Mouse (Mus musculus) intestine, embryonic 14.5 days (tissue): ENCODE data around the gene 6430628N08Rik. TPM values are rescaled to one million over a fixed set of nuclear protein-coding genes. Genes with fewer than 3 reads are reported as not detected.

Experiments
- ATAC-seq: fragments of 200-750 bp; cut with Nextera tagmentation; replicated peaks from 2 replicates; pipeline ENCODE4 v1.8.0; 2017; ENCODE audit warnings: low read depth, moderate number of reproducible peaks, moderate TSS enrichment, moderate library complexity; ENCODE audit not compliant: low FRiP score, low TSS enrichment
- DNase-seq: peaks from one replicate; pipeline ENCODE4 v3.0.0-alpha.2; 2018; ENCODE audit warnings: low spot score
- H3K27ac ChIP-seq: fragments of 300-500 bp; sonication (generic); 2 replicates; pipeline ENCODE4 v1.5.1; 2014; ENCODE audit warnings: low read depth, mild to moderate bottlenecking, control low read depth
- H3K27me3 ChIP-seq: fragments of 300-500 bp; sonication (generic); replicated peaks from 2 replicates; pipeline ENCODE4 v1.6.1; 2014; ENCODE audit warnings: low read length, control low read depth; ENCODE audit not compliant: control insufficient read depth, insufficient read depth
- H3K36me3 ChIP-seq: fragments of 300-500 bp; sonication (generic); 2 replicates; pipeline ENCODE4 v1.6.1; 2014; ENCODE audit warnings: low read length, control low read depth; ENCODE audit not compliant: control insufficient read depth, insufficient read depth
- H3K4me1 ChIP-seq: fragments of 300-500 bp; sonication (generic); replicated peaks from 2 replicates; pipeline ENCODE4 v1.6.1; 2014; ENCODE audit warnings: low read length, control low read depth, mixed read lengths; ENCODE audit not compliant: control insufficient read depth, insufficient read depth
- H3K4me2 ChIP-seq: fragments of 300-500 bp; sonication (generic); 2 replicates; pipeline ENCODE4 v1.6.1; 2014; ENCODE audit warnings: low read length
- H3K4me3 ChIP-seq: fragments of 300-500 bp; sonication (generic); 2 replicates; pipeline ENCODE4 v1.5.1; 2014; ENCODE audit warnings: low read depth, low read length, control low read depth, mixed read lengths
- H3K9ac ChIP-seq: fragments of 300-500 bp; sonication (generic); 2 replicates; pipeline ENCODE4 v1.6.1; 2014; ENCODE audit warnings: mild to moderate bottlenecking, low read length
- H3K9me3 ChIP-seq: fragments of 300-500 bp; sonication (generic); 2 replicates; pipeline ENCODE4 v1.6.1; 2016; ENCODE audit warnings: low read length, control low read depth; ENCODE audit not compliant: control insufficient read depth
- WGBS: fragments of 180-500 bp; shearing (Covaris S2); extraction: QIAGEN DNeasy Blood & Tissue Kit; methylation state at CpG from one replicate; pipeline ENCODE4 v1.1.7; 2014; 5-methylcytosine and 5-hydroxymethylcytosine counted together
- polyA plus RNA-seq: library from polyadenylated mRNA; unstranded; fragments of >200 nt; fragmentation: Nextera tagmentation; extraction: Ambion mirVana; gene quantifications from 2 replicates; pipeline ENCODE4 v1.2.1, GENCODE M21; 2014

The 6430628N08Rik gene
- polyA plus RNA-seq, 1 experiment from 2014 or later = not detected

- H3K9me3 ChIP-seq = no peaks in the 10 kb centered on the region
- H3K4me2 ChIP-seq = peak within 1 kb of the TSS; percentile 44
- H3K27ac ChIP-seq = no peak within 1 kb of the TSS
- ATAC-seq (no peak), DNase-seq (peak; percentile 83)
- H3K4me1 ChIP-seq = peaks cover 3% of the 10 kb centered on the region
- no peak within 1 kb of the TSS for H3K9ac ChIP-seq
- H3K27me3 ChIP-seq = peaks cover 99% of the 10 kb centered on the region
- WGBS = under 1% methylated on average over 71 of the region's 71 CpGs
- peak within 1 kb of the TSS; percentile 21 for H3K4me3 ChIP-seq
- no peaks in the 10 kb centered on the region for H3K36me3 ChIP-seq
Observed at GRCm38 (mm10) chr4:115939295-115940102, 49.0 kb downstream of the 6430628N08Rik start, which contains the start of gene Dmbx1. Gene Dmbx1 (minus strand): TSS chr4:115939926.

DNA sequence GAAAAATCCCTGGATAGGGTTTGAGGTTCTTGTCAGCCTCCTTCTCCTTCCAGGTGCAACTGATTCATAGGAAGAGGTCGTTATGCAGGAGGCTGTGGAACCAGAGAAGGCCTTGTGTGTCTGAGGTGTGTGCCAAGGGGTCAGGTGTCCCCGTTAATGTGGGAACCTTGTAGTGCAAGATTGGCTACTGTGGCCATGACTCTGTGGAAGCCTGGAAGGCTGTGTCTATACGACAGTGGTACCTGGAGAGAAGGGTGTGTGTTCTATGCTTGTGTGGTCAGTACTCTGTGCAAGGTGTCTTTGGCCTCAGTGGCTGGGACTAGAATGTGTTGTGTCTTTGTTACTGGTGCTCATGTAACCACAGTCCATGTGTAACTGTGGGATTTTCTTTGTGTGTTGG, 50.2 kb downstream of the 6430628N08Rik start:
- DNase-seq = no peak
- no peak overlapping the region for H3K4me3 ChIP-seq
- ATAC-seq = no peak
- peaks cover 100% of the 10 kb centered on the region for H3K27me3 ChIP-seq
- H3K9me3 ChIP-seq = no peaks in the 10 kb centered on the region
- no peak overlapping the region for H3K27ac ChIP-seq
- peaks cover 3% of the 10 kb centered on the region for H3K4me1 ChIP-seq
- H3K9ac ChIP-seq = no peak overlapping the region
- WGBS = 2% methylated on average over 3 of the region's 3 CpGs
- H3K4me2 ChIP-seq = no peak overlapping the region
- H3K36me3 ChIP-seq = no peaks in the 10 kb centered on the region

DNA sequence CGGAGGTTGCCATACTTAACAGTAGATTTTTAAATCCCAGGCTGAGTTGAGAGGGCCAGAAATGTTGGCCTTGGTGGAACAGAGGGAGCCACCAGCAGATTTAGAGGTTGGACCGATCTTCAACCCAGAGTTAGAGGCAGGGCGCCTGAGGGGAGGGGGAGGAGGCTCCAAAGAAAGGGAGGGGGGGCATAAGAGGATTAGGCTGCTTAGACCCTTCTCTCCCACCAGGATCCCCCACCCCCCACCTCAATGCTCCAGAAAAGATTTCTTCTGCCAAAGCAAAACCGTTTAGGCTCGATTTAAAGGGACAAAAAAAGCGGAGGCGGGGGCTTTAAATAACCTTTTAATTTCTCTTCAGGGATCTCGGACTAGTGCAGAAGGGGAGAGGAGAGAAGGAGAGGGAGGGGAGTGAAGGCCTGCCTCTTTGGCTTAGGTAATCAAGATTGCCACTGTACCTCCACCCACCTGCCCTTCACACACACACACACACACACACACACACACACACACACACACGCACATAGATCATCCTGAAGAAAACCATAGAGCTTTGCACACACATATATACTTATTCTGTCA, 50.9 kb downstream of the 6430628N08Rik start:
- no peaks in the 10 kb centered on the region for H3K36me3 ChIP-seq
- H3K27me3 ChIP-seq = peaks cover 100% of the 10 kb centered on the region
- H3K4me2 ChIP-seq = no peak overlapping the region
- no peak overlapping the region for H3K4me3 ChIP-seq
- DNase-seq (no peak), ATAC-seq (no peak)
- peaks cover 3% of the 10 kb centered on the region for H3K4me1 ChIP-seq
- H3K9me3 ChIP-seq = no peaks in the 10 kb centered on the region
- WGBS = 8% methylated on average over 9 of the region's 9 CpGs
- H3K27ac ChIP-seq = no peak overlapping the region
- H3K9ac ChIP-seq = no peak overlapping the region

DNA sequence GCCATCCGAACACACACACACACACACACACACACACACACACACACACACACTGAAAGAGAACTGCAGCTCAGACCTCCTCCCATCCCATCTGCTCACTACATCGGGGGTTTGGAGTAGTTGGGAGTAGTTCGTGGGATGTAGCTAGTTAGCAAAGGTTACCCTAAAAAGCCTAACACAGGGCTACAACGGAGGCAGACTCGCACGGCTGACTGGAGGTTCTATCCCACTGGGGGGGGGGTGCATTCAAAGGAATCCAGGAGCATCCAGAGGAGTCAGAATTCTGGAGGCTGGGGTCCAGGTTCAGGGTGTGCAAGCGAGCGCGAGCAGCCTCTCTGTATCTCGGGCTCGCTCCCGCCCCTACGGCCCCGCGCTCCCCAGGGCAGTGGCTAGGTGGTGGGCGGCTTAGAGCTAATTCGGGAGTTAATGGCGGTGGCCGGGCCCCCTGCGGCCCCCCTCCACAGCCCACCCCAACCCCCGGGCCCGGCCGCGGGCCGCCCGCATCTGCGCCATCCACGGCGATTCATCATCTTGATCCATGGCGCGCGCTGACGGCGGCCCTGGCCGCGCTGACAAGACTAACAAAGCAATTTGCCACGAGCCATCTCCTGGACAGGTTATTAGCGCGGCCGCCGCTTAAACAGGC, 53.3 kb downstream of the 6430628N08Rik start:
- Histone ChIP-seq H3K27ac (no peak overlapping the region), H3K4me2 (peak overlapping the region; percentile 22; the same call in 1 of the 2 replicates), H3K4me1 (no peaks in the 10 kb centered on the region; the same call in 1 of the 2 replicates), H3K36me3 (no peaks in the 10 kb centered on the region), H3K4me3 (no peak overlapping the region), H3K27me3 (peaks cover 95% of the 10 kb centered on the region), H3K9ac (no peak overlapping the region), H3K9me3 (no peaks in the 10 kb centered on the region)
- under 1% methylated on average over 39 of the region's 41 CpGs for WGBS
- 0 out of 2 replicates have a peak, but pooled peaks have one; percentile 12 for ATAC-seq
- no peak for DNase-seq

Other genes with a start within 250 kb of the 6430628N08Rik start
- gene Cyp4b1, start 242.9 kb upstream of the 6430628N08Rik start, polyA plus RNA-seq = 1.7 and 2.6 TPM in 2 replicates
- gene Efcab14, start 152.9 kb upstream of the 6430628N08Rik start, polyA plus RNA-seq = 46.1 and 49.2 TPM in 2 replicates
- 0.39 TPM in 2 replicates for gene Tex38, start 109.6 kb upstream of the 6430628N08Rik start, polyA plus RNA-seq
- gene Atpaf1, start 105.9 kb upstream of the 6430628N08Rik start, polyA plus RNA-seq = 62.7 and 73.0 TPM in 2 replicates
- 10.7 and 13.4 TPM in 2 replicates for gene Mob3c, start 62.6 kb upstream of the 6430628N08Rik start, polyA plus RNA-seq
- 21.3 and 24.7 TPM in 2 replicates for gene Mknk1, start 51.5 kb upstream of the 6430628N08Rik start, polyA plus RNA-seq
- not detected in 2 replicates for gene Kncn, start 6.3 kb upstream of the 6430628N08Rik start, polyA plus RNA-seq
- 0.07 TPM in 1 of 2 replicates, not detected in the other for gene Dmbx1, start 49.3 kb downstream of the 6430628N08Rik start, polyA plus RNA-seq
- 13.5 and 19.2 TPM in 2 replicates for gene Faah, start 127.3 kb downstream of the 6430628N08Rik start, polyA plus RNA-seq
- 21.6 and 22.4 TPM in 2 replicates for gene Nsun4, start 163.2 kb downstream of the 6430628N08Rik start, polyA plus RNA-seq
- 595 and 617 TPM in 2 replicates for gene Uqcrh, start 184.4 kb downstream of the 6430628N08Rik start, polyA plus RNA-seq
- 73.4 and 78.9 TPM in 2 replicates for gene Lrrc41, start 184.6 kb downstream of the 6430628N08Rik start, polyA plus RNA-seq
- gene Rad54l, start 233.0 kb downstream of the 6430628N08Rik start, polyA plus RNA-seq = 33.0 and 36.5 TPM in 2 replicates
- 53.7 and 57.4 TPM in 2 replicates for gene Pomgnt1, start 233.2 kb downstream of the 6430628N08Rik start, polyA plus RNA-seq